Mouse (Mus musculus): ENCODE results near the gene Fam98a. TPM values are rescaled to one million over a fixed set of nuclear protein-coding genes. Genes with fewer than 3 reads are reported as not detected.

The Fam98a gene
- total RNA-seq, 2 experiments from 2014 or later, result 39.2 to 52.9 TPM

DNA sequence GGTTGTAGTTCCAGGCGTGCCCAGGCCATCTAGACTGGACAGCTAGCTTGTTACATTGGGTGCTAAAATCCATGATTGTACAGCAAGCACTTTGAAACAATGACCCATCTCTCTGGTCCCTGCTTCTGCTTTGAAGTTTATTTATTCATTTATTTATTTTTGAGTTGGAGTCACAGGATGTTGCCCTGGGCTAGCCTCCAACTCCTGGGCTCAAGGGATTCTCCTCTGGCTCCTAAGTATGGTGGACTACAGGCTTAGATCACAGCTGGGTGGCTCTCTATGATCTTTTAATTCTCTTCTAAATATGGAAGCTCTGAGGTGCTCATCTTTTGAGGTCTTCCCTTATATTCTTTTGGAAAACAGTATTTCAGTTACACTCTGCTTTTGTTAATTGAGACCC lies 25.3 kb downstream of the Fam98a start:
- intact Hi-C loops (cut with DNase I), result loop anchor here (10.0 kb wide), 1 partner anchor 712 kb away; no protein-coding TSS in a partner anchor
- no peak for DNase-seq (ENCODE audit: low spot score in 2 of 2)

DNA sequence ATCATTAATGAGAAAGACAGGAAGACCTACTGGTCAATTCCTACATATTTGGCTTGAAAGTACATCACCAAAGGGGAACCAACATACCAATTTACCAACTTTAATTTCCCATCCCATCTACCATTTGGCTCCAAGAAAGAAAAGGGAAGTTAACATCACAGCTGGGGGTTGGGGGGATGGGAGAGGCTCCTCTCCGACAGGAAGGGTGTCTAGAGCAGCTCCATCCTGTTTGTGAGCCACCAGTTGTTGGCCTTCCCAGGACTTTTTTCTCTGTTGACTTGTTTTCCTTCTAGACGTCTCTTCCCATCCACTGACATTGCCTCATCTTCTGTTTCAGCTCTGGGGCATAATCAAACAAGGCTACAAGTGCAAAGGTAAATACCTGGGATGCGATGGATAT lies 27.9 kb downstream of the Fam98a start:
- intact Hi-C loops (cut with DNase I), result loop anchor here (5.0 to 10.0 kb wide), 2 partner anchors 57 to 709 kb away; no protein-coding TSS in a partner anchor
- DNase-seq (ENCODE audit: low spot score in 2 of 2), result no peak

DNA sequence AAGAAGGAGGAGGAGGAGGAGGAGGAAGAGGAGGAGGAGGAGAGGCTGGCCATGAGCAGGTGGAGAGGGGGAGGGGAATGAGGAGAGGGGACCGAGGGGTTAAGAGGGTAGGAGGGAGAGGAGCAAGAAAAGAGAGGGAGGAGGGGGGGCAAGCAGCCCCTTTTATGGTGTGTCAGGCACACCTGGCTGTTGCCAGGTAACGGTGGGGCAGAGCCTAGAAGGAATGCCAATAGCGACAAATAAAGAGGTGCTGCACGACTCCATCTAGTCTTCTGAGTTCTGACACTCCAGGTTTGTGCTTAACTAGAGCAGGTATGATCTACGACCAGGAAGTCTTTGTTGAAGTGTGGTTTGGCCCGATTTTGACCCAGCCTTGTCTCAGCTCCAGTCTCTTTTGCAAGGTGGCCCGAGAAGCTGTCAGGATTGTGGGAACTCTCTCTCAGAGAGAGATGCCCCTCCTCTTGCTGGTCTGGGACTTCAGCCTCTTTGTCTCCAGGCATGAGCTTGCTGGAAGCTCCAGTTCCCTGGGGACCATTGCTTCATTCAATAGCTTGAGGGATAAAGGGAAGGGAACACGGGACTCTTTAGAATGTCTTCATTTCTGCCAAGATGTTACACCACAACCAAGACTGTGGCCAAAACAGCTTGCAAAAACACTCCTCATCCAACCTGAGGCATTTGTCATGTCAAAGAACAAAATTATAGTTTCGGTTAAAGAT lies 29.2 kb downstream of the Fam98a start:
- intact Hi-C loops (cut with DNase I), result loop anchor here (5.0 to 10.0 kb wide), 2 partner anchors 55 to 708 kb away; no protein-coding TSS in a partner anchor
- DNase-seq (ENCODE audit: low spot score in 2 of 2), result no peak

DNA sequence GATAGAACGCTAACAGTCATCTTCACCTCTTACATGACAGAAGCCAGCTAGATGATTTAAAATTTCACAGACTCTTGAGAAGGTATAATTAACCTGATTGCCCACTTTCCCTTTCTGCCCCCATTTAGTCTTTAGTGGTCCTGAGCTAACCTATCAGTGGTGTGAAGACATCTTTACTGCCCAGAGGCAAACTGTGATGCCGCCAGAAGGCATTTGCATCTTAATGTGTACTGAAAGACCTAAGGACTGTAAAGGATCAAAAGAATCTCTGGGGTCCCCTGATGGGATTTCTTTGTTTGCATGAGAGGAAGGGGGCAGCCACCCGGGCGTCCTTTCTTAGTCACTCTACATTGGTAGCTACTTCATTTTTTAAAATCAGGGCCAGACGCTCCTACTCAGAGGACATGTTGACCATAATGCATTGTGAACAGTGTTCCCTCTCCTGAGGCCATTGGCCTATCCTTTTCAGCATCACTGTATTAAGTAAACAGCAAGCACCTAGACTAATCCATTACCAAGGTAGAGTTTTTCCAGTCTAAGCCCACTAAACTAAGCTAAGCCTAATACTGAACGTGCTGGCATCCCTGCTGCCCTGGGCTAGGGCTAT lies 30.4 kb downstream of the Fam98a start:
- intact Hi-C loops (cut with DNase I), result loop anchor here (5.0 to 10.0 kb wide), 2 partner anchors 54 to 707 kb away; no protein-coding TSS in a partner anchor
- DNase-seq (ENCODE audit: low spot score in 2 of 2), result no peak

DNA sequence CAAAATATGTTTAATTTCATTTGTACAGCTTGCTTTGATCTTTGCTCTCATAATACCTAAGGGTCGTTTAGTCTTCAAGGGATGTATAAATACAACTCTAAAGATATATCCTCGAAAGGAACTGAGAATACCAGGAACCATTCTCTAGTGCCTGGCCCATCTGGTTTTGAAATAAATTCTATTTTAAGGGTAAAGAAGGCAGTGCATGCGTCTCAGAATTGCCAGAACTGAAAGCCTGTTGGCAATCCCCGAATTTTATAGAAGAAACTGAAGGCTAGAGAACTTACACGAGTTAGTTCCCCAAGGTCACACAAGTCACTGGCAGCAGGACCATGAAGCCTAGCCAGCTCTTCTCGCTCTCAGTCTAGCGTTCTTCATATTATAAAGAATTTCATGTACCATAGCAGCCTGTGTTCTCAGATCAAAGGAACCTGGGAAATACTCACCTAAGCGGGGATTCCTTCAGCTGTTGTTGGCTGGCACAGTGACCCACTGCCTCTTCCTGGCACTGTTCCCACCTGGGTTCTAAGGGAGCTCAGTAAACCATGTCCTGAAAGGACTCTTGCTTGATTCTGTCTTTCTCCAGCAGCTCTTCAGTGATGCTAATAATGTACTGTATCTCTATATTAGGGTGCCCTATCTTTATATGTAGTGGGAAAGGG lies 32.4 kb downstream of the Fam98a start:
- peak in 1 of 2 experiments; percentile 62 for DNase-seq (ENCODE audit: low spot score in 2 of 2)
- intact Hi-C loops (cut with DNase I), result no loop called here

DNA sequence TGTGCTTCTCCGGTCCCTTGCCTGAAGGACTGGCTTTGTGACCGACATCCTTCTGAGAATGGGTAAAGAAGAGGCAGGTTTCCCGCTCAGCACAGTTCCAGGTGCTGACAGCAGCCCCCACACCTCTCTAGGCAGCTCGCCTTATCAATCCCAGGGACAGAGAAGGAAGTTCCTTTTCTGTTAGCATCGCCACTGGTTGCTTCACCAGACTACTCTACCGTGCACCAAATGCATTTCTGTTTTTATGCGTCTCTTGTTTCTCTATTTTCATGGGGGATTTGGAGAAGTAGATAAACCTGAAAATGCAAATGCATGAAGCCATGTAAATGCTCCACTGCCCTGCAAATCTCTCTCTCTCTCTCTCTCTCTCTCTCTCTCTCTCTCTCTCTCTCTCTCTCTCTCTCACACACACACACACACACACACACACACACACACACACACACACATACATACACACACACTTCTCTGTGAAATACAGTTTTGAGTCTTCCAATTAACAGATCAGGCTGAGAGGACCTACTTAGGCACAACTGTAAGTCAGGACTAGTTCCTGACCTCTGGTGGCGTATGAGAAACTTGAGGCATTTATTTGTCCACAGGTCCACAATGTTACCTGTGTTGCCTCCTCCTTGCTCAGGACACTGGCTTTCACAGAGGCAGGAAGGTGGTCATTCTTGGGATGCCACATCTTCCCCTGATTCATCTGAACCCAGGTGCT lies 33.4 kb downstream of the Fam98a start:
- intact Hi-C loops (cut with DNase I), result no loop called here
- DNase-seq (ENCODE audit: low spot score in 2 of 2), result no peak

DNA sequence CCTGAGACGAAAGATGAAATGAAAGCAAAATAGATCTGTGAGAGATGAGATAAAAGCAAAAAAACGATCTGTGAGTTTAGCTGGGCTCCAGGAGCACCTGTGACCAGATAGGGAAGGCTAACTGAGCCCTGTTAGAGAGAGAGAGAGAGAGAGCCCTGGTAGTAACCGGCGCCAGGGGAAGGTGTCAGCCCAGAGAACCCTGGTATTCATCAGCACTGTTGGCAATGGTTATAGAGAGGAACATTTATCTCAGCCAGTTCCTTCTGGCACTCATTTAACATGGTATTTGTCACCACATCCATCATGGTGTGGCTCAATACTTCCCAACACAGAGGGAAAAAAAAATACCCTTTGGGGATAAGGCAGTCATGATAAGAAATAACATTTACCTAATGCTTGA lies 35.2 kb downstream of the Fam98a start:
- DNase-seq (ENCODE audit: low spot score in 2 of 2), result no peak
- intact Hi-C loops (cut with DNase I), result no loop called here

DNA sequence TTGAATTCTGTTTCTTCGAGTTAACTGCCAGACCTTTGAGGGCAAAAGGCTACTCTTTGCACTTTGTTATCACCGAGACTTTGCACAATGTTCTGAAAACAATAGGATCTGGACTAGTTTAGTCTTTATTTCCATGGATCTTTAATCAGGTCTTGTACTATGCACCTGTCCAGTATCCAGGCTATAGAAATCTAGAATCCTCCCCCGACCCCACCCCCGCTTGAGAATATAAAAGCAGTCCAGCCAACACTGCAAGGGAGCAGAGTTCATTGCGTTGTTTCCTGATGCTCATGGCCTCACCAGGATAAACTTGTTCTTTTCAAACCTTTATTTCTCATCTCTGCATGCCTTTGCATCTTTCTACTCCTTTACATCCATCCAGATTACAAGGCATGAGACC lies 42.5 kb downstream of the Fam98a start:
- intact Hi-C loops (cut with DNase I), result no loop called here
- DNase-seq (ENCODE audit: low spot score in 2 of 2), result no peak

DNA sequence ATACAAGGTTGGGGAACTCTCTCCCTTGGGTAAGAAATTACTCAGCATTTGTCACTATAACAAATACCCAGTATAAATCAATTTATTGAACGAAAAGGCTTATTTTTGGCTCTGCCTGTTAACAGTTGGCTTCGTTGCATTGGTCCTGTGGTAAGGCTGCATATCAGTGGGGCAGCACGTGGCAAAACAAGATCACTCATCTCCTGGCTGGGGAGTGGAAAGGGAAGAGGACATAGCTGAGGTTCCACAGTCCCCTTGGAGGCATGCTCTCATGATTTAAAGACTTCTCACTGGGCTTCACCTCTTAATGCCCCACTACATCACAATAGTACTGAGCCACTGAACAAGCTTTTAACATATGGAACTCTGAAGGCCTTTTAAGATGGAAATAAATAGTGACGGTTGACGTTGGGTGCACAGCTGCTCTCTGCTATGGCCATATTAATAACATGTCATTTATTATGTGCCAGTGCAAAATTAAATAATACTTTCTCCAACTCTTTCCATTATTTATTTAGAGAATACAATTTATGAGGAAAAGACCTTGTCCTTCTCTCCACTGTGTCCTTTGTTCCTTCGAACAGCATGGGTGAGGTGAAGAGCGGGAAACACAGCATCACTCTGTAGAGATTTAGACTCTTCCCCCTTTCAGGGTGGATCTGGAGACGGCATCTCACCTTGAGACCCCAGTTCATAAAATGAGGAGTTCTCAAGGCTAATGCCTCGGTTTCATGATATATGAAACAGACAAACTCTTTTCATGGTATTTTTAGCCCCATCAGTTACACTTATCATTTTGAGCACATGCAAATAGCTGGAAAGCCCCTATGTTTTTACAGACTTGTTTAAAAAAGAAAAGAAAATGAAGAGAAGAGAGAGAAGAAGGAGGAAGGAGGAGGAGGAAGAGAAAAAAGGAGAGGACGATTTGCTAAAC lies 44.8 kb downstream of the Fam98a start:
- no peak for DNase-seq (ENCODE audit: low spot score in 2 of 2)
- intact Hi-C loops (cut with DNase I), result no loop called here

DNA sequence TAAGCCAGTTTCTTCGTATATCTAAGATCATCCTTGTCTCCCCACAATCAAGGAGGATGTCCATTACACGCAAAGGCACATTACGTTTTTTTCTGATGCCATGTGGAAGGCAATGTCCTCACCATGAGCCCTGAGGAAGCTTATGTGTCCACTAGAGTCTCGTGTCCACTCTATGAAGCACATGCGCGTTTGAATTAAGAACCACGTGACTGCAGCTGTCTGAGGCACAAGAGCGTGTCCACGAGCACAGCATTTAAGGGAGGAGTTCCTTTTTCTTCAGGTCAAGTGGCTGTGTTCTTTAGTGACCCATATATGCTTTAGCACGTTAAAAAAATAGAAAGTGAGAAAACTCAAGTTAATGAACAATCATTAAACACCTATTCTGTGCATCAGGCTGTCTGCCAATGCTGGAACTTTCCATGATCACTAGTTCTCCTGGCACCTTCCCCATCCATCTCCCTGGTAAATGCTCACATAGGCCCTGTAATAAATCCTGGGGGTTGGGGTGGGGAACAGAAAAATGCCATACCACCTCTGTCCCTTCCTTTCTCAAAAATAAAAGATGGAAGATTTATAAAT lies 45.6 kb downstream of the Fam98a start:
- intact Hi-C loops (cut with DNase I), result no loop called here
- no peak for DNase-seq (ENCODE audit: low spot score in 2 of 2)

DNA sequence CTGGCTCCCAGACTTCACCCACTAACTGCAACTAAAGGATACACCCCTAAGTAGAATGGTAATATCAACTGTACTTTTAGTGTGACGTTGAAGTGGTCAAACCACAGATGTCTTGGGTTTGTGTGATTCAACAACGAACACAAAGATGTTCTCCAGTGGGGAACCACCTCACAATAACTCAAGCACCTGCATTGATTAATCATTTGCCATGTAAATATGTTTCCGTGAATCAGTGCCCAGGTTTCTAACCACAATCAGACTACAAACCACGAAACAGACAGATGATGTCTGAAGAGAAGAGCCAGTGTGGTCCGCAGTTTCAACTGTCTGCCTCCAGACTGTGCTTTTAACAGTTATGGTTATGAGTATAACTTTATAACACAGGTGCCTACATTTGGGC lies 46.7 kb downstream of the Fam98a start:
- no peak for DNase-seq (ENCODE audit: low spot score in 2 of 2)
- intact Hi-C loops (cut with DNase I), result no loop called here

DNA sequence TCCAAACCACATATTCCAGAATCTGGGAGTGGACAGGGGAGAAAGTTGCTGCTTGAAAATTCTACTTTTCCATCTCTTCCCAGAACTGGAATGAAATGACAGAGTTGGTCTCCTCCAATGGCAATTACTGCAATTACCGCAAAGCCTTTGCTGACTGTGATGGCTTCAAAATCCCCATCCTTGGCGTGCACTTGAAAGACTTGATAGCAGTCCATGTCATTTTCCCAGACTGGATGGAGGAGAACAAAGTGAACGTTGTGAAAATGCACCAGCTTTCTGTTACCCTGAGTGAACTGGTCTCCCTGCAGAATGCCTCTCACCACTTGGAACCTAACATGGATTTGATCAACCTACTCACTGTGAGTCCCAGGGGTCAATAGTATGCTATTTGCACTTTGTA lies 48.7 kb downstream of the Fam98a start:
- no peak for DNase-seq (ENCODE audit: low spot score in 2 of 2)
- intact Hi-C loops (cut with DNase I), result no loop called here

DNA sequence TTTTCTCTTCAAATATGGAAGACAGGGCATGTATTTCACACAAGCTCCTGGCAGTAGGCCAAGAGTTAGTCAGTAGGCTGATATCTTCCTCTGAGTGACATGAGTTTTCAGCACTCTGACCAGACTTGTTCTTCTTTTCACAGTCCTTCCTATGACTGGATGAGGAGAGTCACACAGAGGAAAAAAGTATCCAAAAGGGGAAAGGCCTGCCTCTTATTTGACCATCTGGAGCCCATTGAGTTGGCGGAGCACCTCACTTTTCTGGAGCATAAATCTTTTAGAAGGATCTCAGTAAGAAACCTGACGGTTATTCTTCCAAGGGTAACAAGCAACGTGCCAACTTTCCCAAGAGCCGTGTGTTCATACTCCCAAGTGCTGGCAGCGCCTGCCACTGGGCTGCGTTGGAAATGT lies 53.5 kb downstream of the Fam98a start:
- DNase-seq (ENCODE audit: low spot score in 2 of 2), result peak in 1 of 2 experiments; percentile 42

DNA sequence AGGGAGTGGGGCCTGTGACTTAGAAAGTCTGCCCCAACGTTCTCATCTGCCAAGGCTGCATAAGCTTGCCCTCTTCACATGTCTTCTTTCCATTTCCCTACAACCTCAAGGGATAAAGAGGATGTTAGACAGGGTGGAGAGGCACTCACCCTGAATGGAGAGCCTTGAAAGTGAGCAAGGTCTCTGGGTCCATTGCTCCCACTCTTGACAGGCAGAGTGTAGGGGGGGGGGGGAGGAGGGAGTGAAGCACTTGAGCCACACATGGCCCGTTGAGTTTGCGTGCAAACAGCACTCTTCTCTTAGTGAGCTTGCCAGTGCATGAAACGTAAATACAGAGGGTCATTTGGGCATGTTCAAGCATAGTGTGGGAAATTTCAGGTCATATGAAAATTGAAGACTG lies 56.5 kb downstream of the Fam98a start:
- intact Hi-C loops (cut with DNase I), result no loop called here
- DNase-seq (ENCODE audit: low spot score in 2 of 2), result no peak

More for the DNA sequence above, 53.5 kb downstream of the Fam98a start:
- intact Hi-C loops (cut with DNase I), result no loop called here

Other genes with a start within 250 kb of the Fam98a start
- 10 to 100 TPM; 10.4 to 10.9 TPM for gene Rasgrp3, start 116.0 kb downstream of the Fam98a start, total RNA-seq (2021)

Data from left cerebral cortex, postnatal 25 days (tissue).